Mouse (Mus musculus) embryonic facial prominence, embryonic 10.5 days (tissue): ENCODE measurements around the gene Gstt3. TPM values are rescaled to one million over a fixed set of nuclear protein-coding genes. Genes with fewer than 3 reads are reported as not detected.
"Not testable (repeated sequence)": the region's sequence is repeated elsewhere in the genome, so short reads cannot be mapped to it uniquely, and the experiment has no call there.

ENCODE experiments used
- DNase-seq: peaks from one replicate; pipeline ENCODE4 v3.0.0-alpha.2; 2017; ENCODE audit warnings: low spot score
- H3K27ac ChIP-seq: fragments of 300-500 bp; sonication (generic); replicated peaks from 2 replicates; pipeline ENCODE4 v1.5.1; 2016; ENCODE audit warnings: mild to moderate bottlenecking
- H3K27me3 ChIP-seq: fragments of 300-500 bp; sonication (generic); replicated peaks from 2 replicates; pipeline ENCODE4 v1.6.1; 2016; ENCODE audit warnings: low read depth, mild to moderate bottlenecking; ENCODE audit not compliant: poor library complexity, severe bottlenecking
- H3K36me3 ChIP-seq: fragments of 300-500 bp; sonication (generic); replicated peaks from 2 replicates; pipeline ENCODE4 v1.6.1; 2016; ENCODE audit warnings: mild to moderate bottlenecking, moderate library complexity
- H3K4me1 ChIP-seq: fragments of 300-500 bp; sonication (generic); 2 replicates; pipeline ENCODE4 v1.6.1; 2016
- H3K4me3 ChIP-seq: fragments of 300-500 bp; sonication (generic); 2 replicates; pipeline ENCODE4 v1.5.1; 2016; ENCODE audit warnings: mild to moderate bottlenecking, moderate library complexity
- H3K9me3 ChIP-seq: fragments of 300-500 bp; sonication (generic); 2 replicates; pipeline ENCODE4 v1.6.1; 2016; ENCODE audit warnings: mild to moderate bottlenecking
- WGBS: fragments of 180-500 bp; shearing (Covaris S2); methylation state at CpG from one replicate; pipeline ENCODE4 v1.1.7; 2016; 5-methylcytosine and 5-hydroxymethylcytosine counted together
- polyA plus RNA-seq: library from polyadenylated mRNA; unstranded; fragments of >200 nt; fragmentation: Nextera tagmentation; extraction: Ambion mirVana; gene quantifications from 2 replicates; pipeline ENCODE4 v1.2.1, GENCODE M21; 2016

Gstt3 gene
- polyA plus RNA-seq, 1 experiment from 2014 or later: 4.3 TPM

- H3K4me3 ChIP-seq: no peak overlapping the region
- 91% methylated on average over 5 of the region's 5 CpGs for WGBS
- H3K27me3 ChIP-seq: peaks cover 6% of the 10 kb centered on the region
- DNase-seq: no peak
- H3K9me3 ChIP-seq: no peaks in the 10 kb centered on the region
- H3K27ac ChIP-seq: no peak overlapping the region
- no peaks in the 10 kb centered on the region for H3K36me3 ChIP-seq
- H3K4me1 ChIP-seq: peaks cover 12% of the 10 kb centered on the region
These were observed 7.1 kb downstream of the Gstt3 start for GRCm38 (mm10) chr10:75774102-75774501.

- H3K4me1 ChIP-seq: peaks cover 12% of the 10 kb centered on the region
- H3K27ac ChIP-seq: peak within 1 kb of the TSS; percentile 75
- H3K4me3 ChIP-seq: peak within 1 kb of the TSS; percentile 72
- WGBS: under 1% methylated on average over 47 of the region's 47 CpGs
- H3K27me3 ChIP-seq: no peaks in the 10 kb centered on the region; the same call in 1 of the 2 replicates
- DNase-seq: peak; percentile 97
- no peaks in the 10 kb centered on the region for H3K36me3 ChIP-seq
- H3K9me3 ChIP-seq: no peaks in the 10 kb centered on the region
These were observed 8.2 kb downstream of the Gstt3 start, which contains the start of gene Ddt for GRCm38 (mm10) chr10:75772795-75773664. Gene Ddt (minus strand): TSS chr10:75773414.

GRCm38 (mm10) chr10:75767756-75768155 lies 13.5 kb downstream of the Gstt3 start:
- not testable (repeated sequence) for DNase-seq, H3K9me3 ChIP-seq, H3K27ac ChIP-seq, H3K36me3 ChIP-seq, H3K27me3 ChIP-seq, H3K4me3 ChIP-seq
- WGBS: 35% methylated on average over 5 of the region's 5 CpGs
- peaks cover 26% of the 10 kb centered on the region for H3K4me1 ChIP-seq

- DNase-seq: no peak
- Histone ChIP-seq H3K9me3 (no peaks in the 10 kb centered on the region), H3K4me1 (peaks cover 21% of the 10 kb centered on the region), H3K27me3 (no peaks in the 10 kb centered on the region), H3K36me3 (peaks cover 6% of the 10 kb centered on the region), H3K4me3 (no peak overlapping the region), H3K27ac (no peak overlapping the region)
- WGBS: 86% methylated on average over 6 of the region's 6 CpGs
These were observed 14.4 kb downstream of the Gstt3 start for GRCm38 (mm10) chr10:75766856-75767255.

- Histone ChIP-seq H3K4me3 (peak overlapping the region; percentile 84), H3K4me1 (peaks cover 21% of the 10 kb centered on the region), H3K9me3 (no peaks in the 10 kb centered on the region), H3K27me3 (no peaks in the 10 kb centered on the region), H3K36me3 (peaks cover 26% of the 10 kb centered on the region), H3K27ac (peak overlapping the region; percentile 84)
- peak; percentile 82 for DNase-seq
- WGBS: 1% methylated on average over 27 of the region's 27 CpGs
These were observed 16.4 kb downstream of the Gstt3 start for GRCm38 (mm10) chr10:75764519-75765473.

- DNase-seq: peak; percentile 98
- peaks cover 35% of the 10 kb centered on the region for H3K36me3 ChIP-seq
- H3K27me3 ChIP-seq: no peaks in the 10 kb centered on the region
- H3K4me3 ChIP-seq: peak within 1 kb of the TSS; percentile 84
- H3K9me3 ChIP-seq: no peaks in the 10 kb centered on the region
- H3K27ac ChIP-seq: peak within 1 kb of the TSS; percentile 84
- whole genome bisulfite sequencing: under 1% methylated on average over 61 of the region's 61 CpGs
- peaks cover 21% of the 10 kb centered on the region for H3K4me1 ChIP-seq
These were observed 17.3 kb downstream of the Gstt3 start, which contains the start of gene Cabin1 for GRCm38 (mm10) chr10:75763682-75764518. Gene Cabin1 (minus strand): TSS chr10:75764341.

GRCm38 (mm10) chr10:75762413-75762812 lies 18.8 kb downstream of the Gstt3 start:
- H3K36me3 ChIP-seq: peaks cover 50% of the 10 kb centered on the region
- no peak for DNase-seq
- H3K27me3 ChIP-seq: no peaks in the 10 kb centered on the region
- H3K27ac ChIP-seq: no peak overlapping the region
- WGBS: 96% methylated on average over 3 of the region's 3 CpGs
- H3K4me3 ChIP-seq: peak overlapping the region; percentile 84; the same call in 1 of the 2 replicates
- peaks cover 21% of the 10 kb centered on the region for H3K4me1 ChIP-seq
- no peaks in the 10 kb centered on the region for H3K9me3 ChIP-seq

- Histone ChIP-seq H3K9me3 (no peaks in the 10 kb centered on the region), H3K36me3 (peaks cover 64% of the 10 kb centered on the region), H3K4me3 (no peak overlapping the region), H3K27ac (no peak overlapping the region), H3K4me1 (peaks cover 21% of the 10 kb centered on the region), H3K27me3 (no peaks in the 10 kb centered on the region)
- no peak for DNase-seq
- 93% methylated on average over 3 of the region's 3 CpGs for WGBS
These were observed 20.9 kb downstream of the Gstt3 start for GRCm38 (mm10) chr10:75760311-75760710.

GRCm38 (mm10) chr10:75756719-75757118 lies 24.5 kb downstream of the Gstt3 start:
- Histone ChIP-seq H3K27me3 (no peaks in the 10 kb centered on the region), H3K4me3 (no peak overlapping the region), H3K36me3 (peaks cover 92% of the 10 kb centered on the region), H3K9me3 (no peaks in the 10 kb centered on the region), H3K27ac (no peak overlapping the region), H3K4me1 (no peaks in the 10 kb centered on the region)
- WGBS: 94% methylated on average over 11 of the region's 11 CpGs
- DNase-seq: no peak

GRCm38 (mm10) chr10:75744017-75744416 lies 37.2 kb downstream of the Gstt3 start:
- no peaks in the 10 kb centered on the region for H3K4me1 ChIP-seq
- peaks cover 99% of the 10 kb centered on the region for H3K36me3 ChIP-seq
- peak; percentile 77 for DNase-seq
- H3K9me3 ChIP-seq: no peaks in the 10 kb centered on the region
- no peak overlapping the region for H3K27ac ChIP-seq
- no peak overlapping the region for H3K4me3 ChIP-seq
- no peaks in the 10 kb centered on the region for H3K27me3 ChIP-seq
- 50% methylated on average over 3 of the region's 3 CpGs for WGBS

- peaks cover 99% of the 10 kb centered on the region for H3K36me3 ChIP-seq
- no peak for DNase-seq
- no peak overlapping the region for H3K4me3 ChIP-seq
- no peak overlapping the region for H3K27ac ChIP-seq
- no peaks in the 10 kb centered on the region for H3K27me3 ChIP-seq
- no peaks in the 10 kb centered on the region for H3K9me3 ChIP-seq
- 94% methylated on average over 12 of the region's 12 CpGs for WGBS
- H3K4me1 ChIP-seq: no peaks in the 10 kb centered on the region
These were observed 37.8 kb downstream of the Gstt3 start for GRCm38 (mm10) chr10:75743369-75743768.

- H3K36me3 ChIP-seq: peaks cover 98% of the 10 kb centered on the region
- no peak for DNase-seq
- no peaks in the 10 kb centered on the region for H3K4me1 ChIP-seq
- WGBS: 99% methylated on average over 3 of the region's 3 CpGs
- H3K27me3 ChIP-seq: no peaks in the 10 kb centered on the region
- H3K9me3 ChIP-seq: no peaks in the 10 kb centered on the region
- no peak overlapping the region for H3K27ac ChIP-seq
- H3K4me3 ChIP-seq: no peak overlapping the region
These were observed 40.3 kb downstream of the Gstt3 start for GRCm38 (mm10) chr10:75740866-75741265.
